Mouse (Mus musculus) liver, embryonic 14.5 days (tissue): ENCODE results near the gene Tmem236.

Source experiments
- CTCF ChIP-seq: IDR thresholded peaks from 2 replicates; pipeline ENCODE4 v1.5.1; 2016; ENCODE audit warnings: antibody characterized with exemption, low read depth, control low read depth
- EP300 ChIP-seq: IDR thresholded peaks from 2 replicates; pipeline ENCODE4 v1.6.1; 2016; ENCODE audit warnings: antibody characterized with exemption, low read depth

GRCm38 (mm10) chr2:14191601-14192000 lies 17.3 kb downstream of the Tmem236 start:
- TF ChIP-seq CTCF: no peak
- no peak for TF ChIP-seq EP300
